Mouse (Mus musculus): Measurements from ENCODE around the gene Uqcc3. TPM values are rescaled to one million over a fixed set of nuclear protein-coding genes. Genes with fewer than 3 reads are reported as not detected.

Uqcc3 gene
- polyA plus RNA-seq, 1 experiment from 2014 or later, result 63.9 TPM

Small RNA genes within 50 kb of the gene (microRNA-seq; reads per million reads assigned to microRNA genes)
- not detected for gene Mir5136

Other genes starting within 250 kb of the Uqcc3 start
- gene Chrm1, start 217.1 kb downstream of the Uqcc3 start, polyA plus RNA-seq (2014; fragmentation: Nextera tagmentation; extraction: Ambion mirVana), result 0.35 and 0.38 TPM in 2 replicates
- 80.8 and 91.1 TPM in 2 replicates for gene Slc3a2, start 157.6 kb downstream of the Uqcc3 start, polyA plus RNA-seq (2014; fragmentation: Nextera tagmentation; extraction: Ambion mirVana)
- gene Wdr74, start 145.1 kb downstream of the Uqcc3 start, polyA plus RNA-seq (2014; fragmentation: Nextera tagmentation; extraction: Ambion mirVana), result 79.4 and 85.6 TPM in 2 replicates
- 1.0 and 1.9 TPM in 2 replicates for gene 1700092M07Rik, start 140.2 kb downstream of the Uqcc3 start, polyA plus RNA-seq (2014; fragmentation: Nextera tagmentation; extraction: Ambion mirVana)
- 141 and 143 TPM in 2 replicates for gene Stx5a, start 139.5 kb downstream of the Uqcc3 start, polyA plus RNA-seq (2014; fragmentation: Nextera tagmentation; extraction: Ambion mirVana)
- 168 and 178 TPM in 2 replicates for gene Nxf1, start 123.8 kb downstream of the Uqcc3 start, polyA plus RNA-seq (2014; fragmentation: Nextera tagmentation; extraction: Ambion mirVana)
- gene Tmem223, start 109.9 kb downstream of the Uqcc3 start, polyA plus RNA-seq (2014; fragmentation: Nextera tagmentation; extraction: Ambion mirVana), result 178 and 194 TPM in 2 replicates
- 85.4 and 94.0 TPM in 2 replicates for gene Tmem179b, start 106.5 kb downstream of the Uqcc3 start, polyA plus RNA-seq (2014; fragmentation: Nextera tagmentation; extraction: Ambion mirVana)
- 17.1 and 17.5 TPM in 2 replicates for gene Taf6l, start 94.5 kb downstream of the Uqcc3 start, polyA plus RNA-seq (2014; fragmentation: Nextera tagmentation; extraction: Ambion mirVana)
- 140 and 151 TPM in 2 replicates for gene Polr2g, start 82.3 kb downstream of the Uqcc3 start, polyA plus RNA-seq (2014; fragmentation: Nextera tagmentation; extraction: Ambion mirVana)
- gene Zbtb3, start 78.4 kb downstream of the Uqcc3 start, polyA plus RNA-seq (2014; fragmentation: Nextera tagmentation; extraction: Ambion mirVana), result 4.7 and 5.2 TPM in 2 replicates
- 47.5 and 51.7 TPM in 2 replicates for gene Ttc9c, start 61.6 kb downstream of the Uqcc3 start, polyA plus RNA-seq (2014; fragmentation: Nextera tagmentation; extraction: Ambion mirVana)
- 10.0 and 10.1 TPM in 2 replicates for gene Hnrnpul2, start 60.9 kb downstream of the Uqcc3 start, polyA plus RNA-seq (2014; fragmentation: Nextera tagmentation; extraction: Ambion mirVana)
- gene AC129217.1, start 51.1 kb downstream of the Uqcc3 start, polyA plus RNA-seq (2014; fragmentation: Nextera tagmentation; extraction: Ambion mirVana), result not detected in 2 replicates
- 42.5 and 43.0 TPM in 2 replicates for gene Bscl2, start 43.5 kb downstream of the Uqcc3 start, polyA plus RNA-seq (2014; fragmentation: Nextera tagmentation; extraction: Ambion mirVana)
- gene Gng3, start 41.7 kb downstream of the Uqcc3 start, polyA plus RNA-seq (2014; fragmentation: Nextera tagmentation; extraction: Ambion mirVana), result 13.9 and 17.8 TPM in 2 replicates
- 1.2 and 1.6 TPM in 2 replicates for gene Lrrn4cl, start 30.2 kb downstream of the Uqcc3 start, polyA plus RNA-seq (2014; fragmentation: Nextera tagmentation; extraction: Ambion mirVana)
- 154 and 162 TPM in 2 replicates for gene Ubxn1, start 9.4 kb downstream of the Uqcc3 start, polyA plus RNA-seq (2014; fragmentation: Nextera tagmentation; extraction: Ambion mirVana)
- gene Lbhd1, start 2.8 kb upstream of the Uqcc3 start, polyA plus RNA-seq (2014; fragmentation: Nextera tagmentation; extraction: Ambion mirVana), result 58.5 and 82.3 TPM in 2 replicates
- gene Gm49403, start 3.0 kb upstream of the Uqcc3 start, polyA plus RNA-seq (2014; fragmentation: Nextera tagmentation; extraction: Ambion mirVana), result not detected in 2 replicates
- gene 1810009A15Rik, start 7.9 kb upstream of the Uqcc3 start, polyA plus RNA-seq (2014; fragmentation: Nextera tagmentation; extraction: Ambion mirVana), result 71.0 and 82.4 TPM in 2 replicates
- gene Gm49416, start 8.0 kb upstream of the Uqcc3 start, polyA plus RNA-seq (2014; fragmentation: Nextera tagmentation; extraction: Ambion mirVana), result not detected in 2 replicates
- gene Ints5, start 12.1 kb upstream of the Uqcc3 start, polyA plus RNA-seq (2014; fragmentation: Nextera tagmentation; extraction: Ambion mirVana), result 29.3 and 33.5 TPM in 2 replicates
- 82.0 and 90.3 TPM in 2 replicates for gene Ganab, start 17.1 kb upstream of the Uqcc3 start, polyA plus RNA-seq (2014; fragmentation: Nextera tagmentation; extraction: Ambion mirVana)
- 35.7 and 37.5 TPM in 2 replicates for gene B3gat3, start 39.5 kb upstream of the Uqcc3 start, polyA plus RNA-seq (2014; fragmentation: Nextera tagmentation; extraction: Ambion mirVana)
- 1.0 and 2.0 TPM in 2 replicates for gene Rom1, start 48.4 kb upstream of the Uqcc3 start, polyA plus RNA-seq (2014; fragmentation: Nextera tagmentation; extraction: Ambion mirVana)
- 16.8 and 18.2 TPM in 2 replicates for gene Eml3, start 48.6 kb upstream of the Uqcc3 start, polyA plus RNA-seq (2014; fragmentation: Nextera tagmentation; extraction: Ambion mirVana)
- gene Mta2, start 61.0 kb upstream of the Uqcc3 start, polyA plus RNA-seq (2014; fragmentation: Nextera tagmentation; extraction: Ambion mirVana), result 41.5 and 45.3 TPM in 2 replicates
- 27.2 and 27.6 TPM in 2 replicates for gene Tut1, start 72.9 kb upstream of the Uqcc3 start, polyA plus RNA-seq (2014; fragmentation: Nextera tagmentation; extraction: Ambion mirVana)
- gene Eef1g, start 86.1 kb upstream of the Uqcc3 start, polyA plus RNA-seq (2014; fragmentation: Nextera tagmentation; extraction: Ambion mirVana), result 469 and 470 TPM in 2 replicates
- gene Ahnak, start 108.4 kb upstream of the Uqcc3 start, polyA plus RNA-seq (2014; fragmentation: Nextera tagmentation; extraction: Ambion mirVana), result 33.4 and 40.6 TPM in 2 replicates
- not detected in 2 replicates for gene Scgb1a1, start 207.0 kb upstream of the Uqcc3 start, polyA plus RNA-seq (2014; fragmentation: Nextera tagmentation; extraction: Ambion mirVana)